Mouse (Mus musculus) adrenal gland, adult 10 weeks (tissue): Measurements from ENCODE around the gene Larp1. TPM values are rescaled to one million over a fixed set of nuclear protein-coding genes. Genes with fewer than 3 reads are reported as not detected.

Source experiments
- polyA plus RNA-seq: library from polyadenylated mRNA; stranded (reverse); fragments of 350-450 nt; fragmentation: Illumina TruSeq; extraction: RNeasy Lipid Tissue Mini Kit (QIAGEN cat#74804); gene quantifications from one replicate; pipeline ENCODE4 v1.2.3, GENCODE M21; 2014; ENCODE audit warnings: low read depth, low replicate concordance

Larp1 gene
- polyA plus RNA-seq, result 33.1 TPM

DNA sequence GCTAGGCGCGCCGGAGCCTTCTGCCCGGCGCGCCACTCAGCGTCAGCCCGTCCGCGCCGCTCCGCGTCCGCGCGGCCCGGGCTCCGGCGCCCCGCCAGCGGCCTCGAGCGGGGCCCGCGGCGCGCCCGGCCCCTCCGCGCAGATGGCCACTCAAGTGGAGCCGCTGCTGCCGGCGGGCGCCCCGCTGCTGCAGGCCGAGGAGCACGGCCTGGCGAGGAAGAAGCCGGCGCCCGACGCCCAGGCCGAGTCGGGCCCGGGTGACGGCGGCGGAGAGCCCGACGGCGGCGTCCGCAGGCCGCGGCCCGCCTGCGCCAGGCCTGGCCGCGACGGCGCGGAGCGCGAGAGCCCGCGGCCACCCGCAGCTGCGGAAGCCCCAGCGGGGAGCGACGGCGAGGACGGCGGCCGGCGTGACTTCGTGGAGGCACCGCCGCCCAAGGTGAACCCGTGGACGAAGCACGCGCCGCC, at the start of gene Larp1:
TSS of gene Larp1 (plus strand) at position 14 of the 465 bp plus-strand sequence.

GRCm38 (mm10) chr11:58093021-58093528, 84.2 kb downstream of the Larp1 start, which contains the start of gene Gm12248:
TSS of gene Gm12248 (minus strand) at chr11:58093134.

DNA sequence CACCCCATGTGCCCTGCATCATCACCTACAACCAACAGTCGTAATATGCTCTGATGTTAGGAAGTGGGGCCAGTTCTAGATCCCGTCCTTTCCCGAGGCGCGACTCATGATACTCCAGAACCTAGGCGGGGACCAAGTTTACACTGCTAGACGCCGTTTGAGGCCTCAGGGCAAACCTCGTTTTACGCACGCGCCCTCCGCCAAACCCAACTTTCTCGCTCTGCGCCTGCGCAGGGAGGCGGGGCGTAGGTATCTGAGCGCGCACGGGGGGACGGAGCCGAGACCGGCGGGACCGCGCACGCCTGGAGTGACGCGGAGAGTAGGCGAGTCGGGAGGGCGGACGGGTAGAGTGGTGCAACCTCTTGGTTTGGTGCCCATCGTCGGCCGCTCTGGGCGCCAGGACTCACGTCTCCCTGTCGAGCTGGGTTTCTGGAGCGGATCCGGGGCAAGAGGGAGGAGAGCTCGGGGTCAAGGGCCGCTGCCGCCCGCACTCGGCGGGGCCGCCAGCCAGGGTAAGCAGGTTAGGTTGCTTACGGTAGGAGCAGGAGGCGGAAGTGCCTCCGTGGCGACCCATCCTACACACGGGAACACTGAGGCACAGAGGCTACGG, 94.9 kb downstream of the Larp1 start, which contains the start of gene Cnot8:
TSS of gene Cnot8 (plus strand) at position 457 of the 610 bp plus-strand sequence.

Other genes starting within 250 kb of the Larp1 start
- 5.2 TPM for gene Sap30l, start 207.4 kb upstream of the Larp1 start, polyA plus RNA-seq
- 4.2 TPM for gene Hand1, start 176.2 kb upstream of the Larp1 start, polyA plus RNA-seq
- not detected for gene Gm12248, start 84.1 kb downstream of the Larp1 start, polyA plus RNA-seq
- gene Cnot8, start 95.1 kb downstream of the Larp1 start, polyA plus RNA-seq, result 37.1 TPM
- gene Gemin5, start 159.5 kb downstream of the Larp1 start, polyA plus RNA-seq, result 7.3 TPM
- 44.5 TPM for gene Mrpl22, start 162.6 kb downstream of the Larp1 start, polyA plus RNA-seq
- 30.2 TPM for gene Igtp, start 190.5 kb downstream of the Larp1 start, polyA plus RNA-seq
- gene Irgm2, start 190.6 kb downstream of the Larp1 start, polyA plus RNA-seq, result 44.4 TPM